Mouse (Mus musculus) lung, embryonic 14.5 days (tissue): ENCODE results near the gene Rnf26. TPM values are rescaled to one million over a fixed set of nuclear protein-coding genes. Genes with fewer than 3 reads are reported as not detected.

Source experiments
- ATAC-seq: fragments of 200-750 bp; cut with Nextera tagmentation; 2 replicates; pipeline ENCODE4 v1.8.0; 2017; ENCODE audit warnings: mild to moderate bottlenecking, moderate TSS enrichment, moderate library complexity; ENCODE audit not compliant: insufficient read depth
- DNase-seq: peaks from one replicate; pipeline ENCODE4 v3.0.0-alpha.2; 2015
- H3K27ac ChIP-seq: fragments of 300-500 bp; sonication (generic); 2 replicates; pipeline ENCODE4 v1.5.1; 2014; ENCODE audit warnings: low read depth, mild to moderate bottlenecking, moderate library complexity
- H3K27me3 ChIP-seq: fragments of 300-500 bp; sonication (generic); 2 replicates; pipeline ENCODE4 v1.6.1; 2014; ENCODE audit warnings: low read length, control low read depth; ENCODE audit not compliant: insufficient read depth
- H3K36me3 ChIP-seq: fragments of 300-500 bp; sonication (generic); 2 replicates; pipeline ENCODE4 v1.6.1; 2014; ENCODE audit warnings: control low read depth; ENCODE audit not compliant: insufficient read depth
- H3K4me1 ChIP-seq: fragments of 300-500 bp; sonication (generic); 2 replicates; pipeline ENCODE4 v1.6.1; 2014; ENCODE audit warnings: antibody characterized with exemption, control low read depth; ENCODE audit not compliant: insufficient read depth
- H3K4me2 ChIP-seq: fragments of 300-500 bp; sonication (generic); 2 replicates; pipeline ENCODE4 v1.6.1; 2014; ENCODE audit warnings: mild to moderate bottlenecking
- H3K4me3 ChIP-seq: fragments of 300-500 bp; sonication (generic); 2 replicates; pipeline ENCODE4 v1.5.1; 2014; ENCODE audit warnings: low read depth, low read length
- H3K9ac ChIP-seq: fragments of 300-500 bp; sonication (generic); 2 replicates; pipeline ENCODE4 v1.6.1; 2014
- H3K9me3 ChIP-seq: fragments of 300-500 bp; sonication (generic); 2 replicates; pipeline ENCODE4 v1.6.1; 2016; ENCODE audit warnings: low read depth, low read length, control low read depth
- CTCF ChIP-seq: IDR thresholded peaks from 2 replicates; pipeline ENCODE4 v1.5.1; 2016; ENCODE audit warnings: antibody characterized with exemption, low read depth
- WGBS: fragments of 180-500 bp; shearing (Covaris S2); extraction: QIAGEN DNeasy Blood & Tissue Kit; methylation state at CpG from one replicate; pipeline ENCODE4 v1.1.7; 2014; 5-methylcytosine and 5-hydroxymethylcytosine counted together
- polyA plus RNA-seq: library from polyadenylated mRNA; unstranded; fragments of >200 nt; fragmentation: Nextera tagmentation; extraction: Ambion mirVana; gene quantifications from 2 replicates; pipeline ENCODE4 v1.2.1, GENCODE M21; 2014

Gene Rnf26
- polyA plus RNA-seq, 1 experiment from 2014 or later, result 89.2 TPM

DNA sequence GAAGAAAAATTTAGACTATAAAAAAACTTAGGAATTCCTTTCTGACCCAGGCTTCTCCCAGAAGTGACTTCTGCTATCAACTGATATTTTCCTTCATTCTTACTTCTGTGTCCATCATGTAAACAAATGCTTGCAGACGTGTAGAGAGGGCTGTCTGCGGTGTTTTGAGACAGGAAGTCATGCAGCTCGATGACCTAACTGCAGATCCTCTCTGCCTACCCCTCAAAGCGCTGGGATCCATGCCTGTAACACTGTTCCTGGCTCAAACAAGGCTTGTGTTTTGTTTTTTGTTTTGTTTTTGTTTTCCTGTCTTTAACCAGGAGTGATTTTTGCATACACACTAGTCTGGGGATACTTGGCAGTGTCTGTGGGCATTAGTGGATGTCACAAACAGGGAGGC is 24.5 kb upstream of the Rnf26 start:
- ATAC-seq (no peak), DNase-seq (no peak)
- no peak overlapping the region for H3K4me3 ChIP-seq
- 22% methylated on average over 4 of the region's 4 CpGs for WGBS
- H3K9me3 ChIP-seq, result no peaks in the 10 kb centered on the region
- H3K27ac ChIP-seq, result no peak overlapping the region
- no peak overlapping the region for H3K4me2 ChIP-seq
- peaks cover 8% of the 10 kb centered on the region for H3K27me3 ChIP-seq
- H3K4me1 ChIP-seq, result peaks cover 13% of the 10 kb centered on the region
- peaks cover 55% of the 10 kb centered on the region for H3K36me3 ChIP-seq
- H3K9ac ChIP-seq, result no peak overlapping the region
- no peak for TF ChIP-seq CTCF

- no peak for TF ChIP-seq CTCF
- Histone ChIP-seq H3K9me3 (no peaks in the 10 kb centered on the region), H3K27me3 (peaks cover 8% of the 10 kb centered on the region), H3K27ac (peak overlapping the region; percentile 81), H3K36me3 (peaks cover 37% of the 10 kb centered on the region), H3K9ac (peak overlapping the region; percentile 68), H3K4me1 (peaks cover 13% of the 10 kb centered on the region), H3K4me2 (peak overlapping the region; percentile 89), H3K4me3 (peak overlapping the region; percentile 61)
- DNase-seq, result peak; percentile 56
- WGBS, result 31% methylated on average over 7 of the region's 7 CpGs
- peak; percentile 22; the same call in 1 of the 2 replicates for ATAC-seq
Measured at GRCm38 (mm10) chr9:44135731-44136411, 22.6 kb upstream of the Rnf26 start.

GRCm38 (mm10) chr9:44134851-44135730 is 21.8 kb upstream of the Rnf26 start:
- DNase-seq, result peak; percentile 67
- peaks cover 16% of the 10 kb centered on the region for H3K4me1 ChIP-seq
- H3K9me3 ChIP-seq, result no peaks in the 10 kb centered on the region
- 2% methylated on average over 48 of the region's 49 CpGs for WGBS
- no peak; the same call in 1 of the 2 replicates for TF ChIP-seq CTCF
- peak overlapping the region; percentile 89 for H3K4me2 ChIP-seq
- peak overlapping the region; percentile 81 for H3K27ac ChIP-seq
- H3K9ac ChIP-seq, result peak overlapping the region; percentile 68
- peak overlapping the region; percentile 61 for H3K4me3 ChIP-seq
- peaks cover 8% of the 10 kb centered on the region for H3K27me3 ChIP-seq
- peak; percentile 1; the same call in 1 of the 2 replicates for ATAC-seq
- peaks cover 29% of the 10 kb centered on the region for H3K36me3 ChIP-seq

DNA sequence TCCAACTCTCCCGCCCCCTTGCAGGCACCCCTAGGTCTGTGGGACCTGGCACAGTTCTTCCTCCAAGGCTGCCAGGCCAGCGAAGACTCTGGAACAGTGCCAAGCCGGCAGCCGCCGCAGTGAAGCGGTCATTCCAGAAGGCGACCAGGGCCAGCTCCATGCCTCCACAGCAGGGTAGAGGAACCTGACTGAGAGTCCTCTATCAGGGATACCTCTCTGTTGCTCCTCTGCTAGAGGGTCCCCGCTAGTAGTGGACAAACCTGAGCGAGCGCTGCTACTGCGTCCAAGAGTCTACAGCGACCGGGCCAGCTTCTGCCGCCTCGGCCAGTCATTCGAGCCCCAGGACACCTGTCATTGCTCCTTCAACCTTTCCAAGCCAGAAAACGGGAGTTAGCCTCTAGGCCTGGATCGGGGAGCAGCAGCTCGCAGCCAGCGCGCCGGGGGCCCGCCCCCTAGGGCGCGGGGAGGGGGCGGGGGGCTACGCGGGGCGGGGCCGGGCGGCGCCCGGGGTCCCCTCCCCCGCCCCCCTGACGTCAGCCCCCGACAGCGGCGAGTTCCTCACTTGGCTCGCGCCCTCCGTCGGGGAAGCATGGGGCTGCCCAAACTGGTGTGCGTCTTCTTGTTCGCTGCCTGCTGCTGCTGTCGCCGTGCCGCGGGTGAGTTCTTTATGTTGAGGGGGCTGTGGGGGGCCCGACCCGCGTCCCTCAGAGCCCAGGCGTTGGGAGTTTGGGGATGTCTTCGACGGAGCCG is 21.0 kb upstream of the Rnf26 start, which contains the start of gene Mcam:
TSS of gene Mcam (plus strand) at position 369 of the 750 bp plus-strand sequence.
- H3K4me1 ChIP-seq, result peaks cover 20% of the 10 kb centered on the region
- peak; percentile 18; the same call in 1 of the 2 replicates for TF ChIP-seq CTCF
- DNase-seq (peak; percentile 79), ATAC-seq (peak; percentile 16)
- peak within 1 kb of the TSS; percentile 68 for H3K9ac ChIP-seq
- H3K4me3 ChIP-seq, result peak within 1 kb of the TSS; percentile 61
- H3K27ac ChIP-seq, result peak within 1 kb of the TSS; percentile 81
- H3K36me3 ChIP-seq, result peaks cover 21% of the 10 kb centered on the region
- H3K4me2 ChIP-seq, result peak within 1 kb of the TSS; percentile 89
- H3K27me3 ChIP-seq, result peaks cover 8% of the 10 kb centered on the region
- under 1% methylated on average over 53 of the region's 55 CpGs for WGBS
- H3K9me3 ChIP-seq, result no peaks in the 10 kb centered on the region

- ATAC-seq, result no peak
- no peak for TF ChIP-seq CTCF
- WGBS, result 6% methylated on average over 2 of the region's 2 CpGs
- H3K4me1 ChIP-seq, result peaks cover 20% of the 10 kb centered on the region
- no peak for DNase-seq
- peaks cover 12% of the 10 kb centered on the region for H3K36me3 ChIP-seq
- H3K4me2 ChIP-seq, result peak overlapping the region; percentile 89
- H3K27ac ChIP-seq, result peak overlapping the region; percentile 81; the same call in 1 of the 2 replicates
- H3K9me3 ChIP-seq, result no peaks in the 10 kb centered on the region
- H3K4me3 ChIP-seq, result peak overlapping the region; percentile 61
- H3K9ac ChIP-seq, result peak overlapping the region; percentile 2; the same call in 1 of the 2 replicates
- peaks cover 8% of the 10 kb centered on the region for H3K27me3 ChIP-seq
Measured at GRCm38 (mm10) chr9:44133287-44133686, 20.0 kb upstream of the Rnf26 start.

- DNase-seq (no peak), ATAC-seq (no peak)
- Histone ChIP-seq H3K9ac (no peak overlapping the region), H3K4me3 (no peak overlapping the region), H3K27me3 (peaks cover 8% of the 10 kb centered on the region), H3K27ac (peak overlapping the region; percentile 40; the same call in 1 of the 2 replicates), H3K4me1 (peaks cover 20% of the 10 kb centered on the region), H3K36me3 (peaks cover 7% of the 10 kb centered on the region), H3K9me3 (no peaks in the 10 kb centered on the region), H3K4me2 (peak overlapping the region; percentile 89; the same call in 1 of the 2 replicates)
- no peak for TF ChIP-seq CTCF
- WGBS, result 47% methylated on average over 5 of the region's 5 CpGs
Measured at GRCm38 (mm10) chr9:44132200-44132599, 18.9 kb upstream of the Rnf26 start.
